Mouse (Mus musculus): ENCODE data around the gene Rap1gap.

GRCm38 (mm10) chr4:137753199-137753598 is 88.7 kb downstream of the Rap1gap start:
- TF ChIP-seq CTCF (IDR thresholded peaks at IDR 0.05; ENCODE audit: control insufficient read depth, insufficient read depth, insufficient read length) (no peak), USF1 (IDR thresholded peaks at IDR 0.05; ENCODE audit: low read depth) (no peak), FOSL1 (IDR thresholded peaks at IDR 0.05; ENCODE audit: insufficient read depth, low read length, poor library complexity, severe bottlenecking) (no peak), CEBPB (IDR thresholded peaks at IDR 0.05; ENCODE audit: low read depth) (no peak), MAX (IDR thresholded peaks at IDR 0.05) (no peak)

All from C2C12 (cell line).